Mouse (Mus musculus) bone marrow macrophage, adult 2 months (primary cell): ENCODE results near the gene Nudt16. TPM values are rescaled to one million over a fixed set of nuclear protein-coding genes. Genes with fewer than 3 reads are reported as not detected.

Source experiments
- H3K27ac ChIP-seq: 2 replicates; pipeline ENCODE4 v1.5.1; 2012; ENCODE audit warnings: low read depth, low read length; ENCODE audit not compliant: insufficient read depth
- H3K4me1 ChIP-seq: 2 replicates; pipeline ENCODE4 v1.6.1; 2012; ENCODE audit warnings: low read length; ENCODE audit not compliant: control insufficient read depth, insufficient read depth
- H3K4me3 ChIP-seq: 2 replicates; pipeline ENCODE4 v1.5.1; 2012; ENCODE audit warnings: mild to moderate bottlenecking, low read length, moderate library complexity; ENCODE audit not compliant: insufficient read depth
- CTCF ChIP-seq: IDR thresholded peaks from 2 replicates; pipeline ENCODE4 v1.5.1; 2012; ENCODE audit warnings: low read depth, mild to moderate bottlenecking, low read length, moderate library complexity
- POLR2A ChIP-seq: IDR thresholded peaks from 2 replicates; pipeline ENCODE4 v1.6.1; 2012; ENCODE audit warnings: mild to moderate bottlenecking, low read depth, low read length, borderline replicate concordance
- polyA plus RNA-seq: library from polyadenylated mRNA; stranded (reverse); fragments of >200 nt; gene quantifications from 2 replicates; pipeline ENCODE4 v1.2.4, GENCODE M21; 2012; ENCODE audit not compliant: missing spikeins, insufficient read depth, insufficient read length

The Nudt16 gene
- polyA plus RNA-seq, 1 experiment: 16.1 TPM

GRCm38 (mm10) chr9:105100807-105101570 lies 30.6 kb downstream of the Nudt16 start:
- Histone ChIP-seq H3K4me1 (no peaks in the 10 kb centered on the region), H3K27ac (no peak overlapping the region), H3K4me3 (no peak overlapping the region)
- TF ChIP-seq CTCF (no peak), POLR2A (no peak)

GRCm38 (mm10) chr9:105080246-105080645 lies 51.4 kb downstream of the Nudt16 start:
- Histone ChIP-seq H3K4me3 (no peak overlapping the region), H3K4me1 (no peaks in the 10 kb centered on the region), H3K27ac (no peak overlapping the region)
- TF ChIP-seq POLR2A: no peak
- TF ChIP-seq CTCF: no peak

Other genes starting within 250 kb of the Nudt16 start
- 43.1 and 52.9 TPM in 2 replicates for gene Mrpl3, start 78.6 kb downstream of the Nudt16 start, polyA plus RNA-seq
- not detected in 2 replicates for gene 1700080E11Rik, start 13.3 kb upstream of the Nudt16 start, polyA plus RNA-seq